Mouse (Mus musculus) midbrain, embryonic 16.5 days (tissue): ENCODE results near the gene Vps11. TPM values are rescaled to one million over a fixed set of nuclear protein-coding genes. Genes with fewer than 3 reads are reported as not detected.
A peak's percentile ranks its signal among the peaks of the same experiment; 100 is the strongest.

Experiments
- ATAC-seq: fragments of 200-750 bp; cut with Nextera tagmentation; 2 replicates; pipeline ENCODE4 v1.8.0; 2017; ENCODE audit warnings: moderate TSS enrichment
- H3K27ac ChIP-seq: fragments of 300-500 bp; sonication (generic); 2 replicates; pipeline ENCODE4 v1.5.1; 2014; ENCODE audit warnings: mild to moderate bottlenecking, low read length, mixed read lengths
- H3K27me3 ChIP-seq: fragments of 300-500 bp; sonication (generic); 2 replicates; pipeline ENCODE4 v1.6.1; 2014; ENCODE audit warnings: low read depth, low read length, mixed read lengths; ENCODE audit not compliant: control insufficient read depth, insufficient read depth
- H3K36me3 ChIP-seq: fragments of 300-500 bp; sonication (generic); 2 replicates; pipeline ENCODE4 v1.6.1; 2014; ENCODE audit warnings: mild to moderate bottlenecking, low read length, moderate library complexity, mixed read lengths; ENCODE audit not compliant: control insufficient read depth, insufficient read depth
- H3K4me1 ChIP-seq: fragments of 300-500 bp; sonication (generic); 2 replicates; pipeline ENCODE4 v1.6.1; 2014; ENCODE audit warnings: mild to moderate bottlenecking, low read length, mixed read lengths; ENCODE audit not compliant: control insufficient read depth, insufficient read depth
- H3K4me2 ChIP-seq: fragments of 300-500 bp; sonication (generic); 2 replicates; pipeline ENCODE4 v1.6.1; 2014; ENCODE audit warnings: mild to moderate bottlenecking, low read length, mixed read lengths
- H3K4me3 ChIP-seq: fragments of 300-500 bp; sonication (generic); 2 replicates; pipeline ENCODE4 v1.5.1; 2014; ENCODE audit warnings: low read depth, mild to moderate bottlenecking, low read length, moderate library complexity, mixed read lengths
- H3K9ac ChIP-seq: fragments of 300-500 bp; sonication (generic); 2 replicates; pipeline ENCODE4 v1.6.1; 2014; ENCODE audit warnings: low read depth, low read length, mixed read lengths
- H3K9me3 ChIP-seq: fragments of 300-500 bp; sonication (generic); replicated peaks from 2 replicates; pipeline ENCODE4 v1.6.1; 2014; ENCODE audit warnings: mild to moderate bottlenecking, low read length, mixed read lengths; ENCODE audit not compliant: control insufficient read depth, poor library complexity, severe bottlenecking
- WGBS: fragments of 180-500 bp; shearing (Covaris S2); extraction: QIAGEN DNeasy Blood & Tissue Kit; methylation state at CpG from one replicate; pipeline ENCODE4 v1.1.7; 2014; 5-methylcytosine and 5-hydroxymethylcytosine counted together
- polyA plus RNA-seq: library from polyadenylated mRNA; unstranded; fragments of >200 nt; fragmentation: Nextera tagmentation; extraction: Ambion mirVana; gene quantifications from 2 replicates; pipeline ENCODE4 v1.2.1, GENCODE M21; 2015

Vps11 gene
- polyA plus RNA-seq, 1 experiment from 2014 or later = 45.6 TPM

GRCm38 (mm10) chr9:44317452-44317851 lies 44.0 kb downstream of the Vps11 start:
- Histone ChIP-seq H3K4me3 (no peak overlapping the region), H3K9ac (0 out of 2 replicates have a peak overlapping the region, but pooled peaks have one; percentile 97), H3K27ac (no peak overlapping the region), H3K9me3 (no peaks in the 10 kb centered on the region), H3K27me3 (no peaks in the 10 kb centered on the region), H3K4me1 (peaks cover 28% of the 10 kb centered on the region), H3K36me3 (peaks cover 17% of the 10 kb centered on the region), H3K4me2 (peak overlapping the region; percentile 91)
- WGBS = 69% methylated on average over 4 of the region's 4 CpGs
- ATAC-seq = no peak

- ATAC-seq = no peak
- H3K36me3 ChIP-seq = peaks cover 19% of the 10 kb centered on the region
These were observed 46.6 kb downstream of the Vps11 start for GRCm38 (mm10) chr9:44314910-44315309.

GRCm38 (mm10) chr9:44314257-44314547 lies 47.3 kb downstream of the Vps11 start:
- H3K27ac ChIP-seq = no peak overlapping the region
- H3K4me3 ChIP-seq = no peak overlapping the region
- H3K36me3 ChIP-seq = peaks cover 19% of the 10 kb centered on the region
- no peaks in the 10 kb centered on the region for H3K27me3 ChIP-seq
- no peak overlapping the region for H3K4me2 ChIP-seq
- peaks cover 19% of the 10 kb centered on the region for H3K4me1 ChIP-seq
- whole genome bisulfite sequencing = 54% methylated on average over 4 of the region's 4 CpGs
- no peak for ATAC-seq
- no peaks in the 10 kb centered on the region for H3K9me3 ChIP-seq
- no peak overlapping the region for H3K9ac ChIP-seq

More at GRCm38 (mm10) chr9:44314910-44315309, 46.6 kb downstream of the Vps11 start:
- H3K27me3 ChIP-seq = no peaks in the 10 kb centered on the region
- no peaks in the 10 kb centered on the region for H3K9me3 ChIP-seq
- H3K4me3 ChIP-seq = no peak overlapping the region
- no peak overlapping the region for H3K4me2 ChIP-seq
- 96% methylated on average over 18 of the region's 18 CpGs for WGBS
- peaks cover 21% of the 10 kb centered on the region for H3K4me1 ChIP-seq
- H3K27ac ChIP-seq = no peak overlapping the region
- H3K9ac ChIP-seq = no peak overlapping the region

GRCm38 (mm10) chr9:44313476-44314256 lies 47.8 kb downstream of the Vps11 start:
- Histone ChIP-seq H3K4me1 (peaks cover 14% of the 10 kb centered on the region), H3K9me3 (no peaks in the 10 kb centered on the region), H3K27ac (no peak overlapping the region), H3K4me3 (no peak overlapping the region), H3K4me2 (no peak overlapping the region), H3K9ac (no peak overlapping the region), H3K36me3 (peaks cover 19% of the 10 kb centered on the region), H3K27me3 (no peaks in the 10 kb centered on the region)
- ATAC-seq = no peak
- WGBS = 72% methylated on average over 19 of the region's 19 CpGs

- H3K27me3 ChIP-seq = no peaks in the 10 kb centered on the region
- no peak overlapping the region for H3K4me2 ChIP-seq
- H3K4me3 ChIP-seq = no peak overlapping the region
- no peaks in the 10 kb centered on the region for H3K9me3 ChIP-seq
- no peaks in the 10 kb centered on the region for H3K4me1 ChIP-seq
- H3K36me3 ChIP-seq = peaks cover 19% of the 10 kb centered on the region
- 7% methylated on average over 27 of the region's 27 CpGs for WGBS
- no peak overlapping the region for H3K9ac ChIP-seq
- ATAC-seq = peak; percentile 36; the same call in 1 of the 2 replicates
- H3K27ac ChIP-seq = no peak overlapping the region
These were observed 50.0 kb downstream of the Vps11 start for GRCm38 (mm10) chr9:44311136-44312134.

- H3K27me3 ChIP-seq = no peaks in the 10 kb centered on the region
- H3K9me3 ChIP-seq = no peaks in the 10 kb centered on the region
- WGBS = 28% methylated on average over 10 of the region's 10 CpGs
- H3K4me2 ChIP-seq = no peak overlapping the region
- H3K36me3 ChIP-seq = peaks cover 19% of the 10 kb centered on the region
- H3K9ac ChIP-seq = no peak overlapping the region
- H3K4me1 ChIP-seq = no peaks in the 10 kb centered on the region
- no peak overlapping the region for H3K4me3 ChIP-seq
- H3K27ac ChIP-seq = no peak overlapping the region
- no peak for ATAC-seq
These were observed 50.7 kb downstream of the Vps11 start for GRCm38 (mm10) chr9:44310750-44311135.

- peaks cover 1% of the 10 kb centered on the region for H3K4me1 ChIP-seq
- no peak for ATAC-seq
- H3K27me3 ChIP-seq = no peaks in the 10 kb centered on the region
- H3K36me3 ChIP-seq = peaks cover 11% of the 10 kb centered on the region
- H3K4me3 ChIP-seq = no peak overlapping the region
- no peak overlapping the region for H3K4me2 ChIP-seq
- no peak overlapping the region for H3K9ac ChIP-seq
- no peaks in the 10 kb centered on the region for H3K9me3 ChIP-seq
- WGBS = 70% methylated on average over 3 of the region's 3 CpGs
- H3K27ac ChIP-seq = no peak overlapping the region
These were observed 51.7 kb downstream of the Vps11 start for GRCm38 (mm10) chr9:44309756-44310155.

DNA sequence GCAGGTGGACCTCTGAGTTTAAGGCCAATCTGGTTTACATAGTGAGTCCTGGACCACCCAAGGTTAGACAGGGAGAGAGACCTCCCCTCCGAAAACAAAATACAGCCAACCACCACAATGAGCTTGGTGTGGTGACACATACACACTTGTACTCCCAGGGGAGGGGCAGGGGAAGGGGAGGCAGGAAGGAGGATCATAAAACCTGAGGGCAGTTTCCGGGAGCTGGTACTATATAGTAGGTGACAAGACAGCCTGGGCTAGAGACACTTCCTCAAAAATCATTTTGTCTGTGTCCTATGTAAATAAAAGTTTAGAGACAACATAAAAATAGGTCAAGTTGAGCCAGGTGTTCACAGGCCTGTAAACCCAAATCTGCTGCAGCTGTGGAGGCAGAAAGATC lies 54.2 kb downstream of the Vps11 start:
- Histone ChIP-seq H3K9ac (no peak overlapping the region), H3K4me2 (no peak overlapping the region), H3K27ac (no peak overlapping the region), H3K4me1 (peaks cover 13% of the 10 kb centered on the region), H3K36me3 (peaks cover 4% of the 10 kb centered on the region; the same call in 1 of the 2 replicates), H3K27me3 (no peaks in the 10 kb centered on the region), H3K4me3 (no peak overlapping the region), H3K9me3 (no peaks in the 10 kb centered on the region)
- no peak for ATAC-seq
- 92% methylated on average over 2 of the region's 2 CpGs for WGBS

GRCm38 (mm10) chr9:44306532-44306931 lies 54.9 kb downstream of the Vps11 start:
- Histone ChIP-seq H3K4me3 (no peak overlapping the region), H3K4me2 (no peak overlapping the region), H3K9me3 (no peaks in the 10 kb centered on the region), H3K36me3 (peaks cover 10% of the 10 kb centered on the region; the same call in 1 of the 2 replicates), H3K9ac (no peak overlapping the region), H3K27ac (no peak overlapping the region), H3K4me1 (peaks cover 13% of the 10 kb centered on the region), H3K27me3 (no peaks in the 10 kb centered on the region)
- WGBS = 92% methylated on average over 6 of the region's 6 CpGs
- no peak for ATAC-seq
